Mouse (Mus musculus) forebrain, postnatal 0 days (tissue): ENCODE measurements around the gene Cbx5. TPM values are rescaled to one million over a fixed set of nuclear protein-coding genes. Genes with fewer than 3 reads are reported as not detected.

Experiments used
- ATAC-seq: fragments of 200-750 bp; cut with Nextera tagmentation; 2 replicates; pipeline ENCODE4 v1.8.0; 2017; ENCODE audit warnings: mild to moderate bottlenecking, moderate library complexity
- DNase-seq: peaks from one replicate; pipeline ENCODE4 v3.0.0-alpha.2; 2015
- H3K27ac ChIP-seq: fragments of 300-500 bp; sonication (generic); 2 replicates; pipeline ENCODE4 v1.5.1; 2014; ENCODE audit warnings: low read depth, mild to moderate bottlenecking, antibody characterized with exemption, low read length, moderate library complexity, mixed read lengths
- H3K27me3 ChIP-seq: fragments of 300-500 bp; sonication (generic); 2 replicates; pipeline ENCODE4 v1.6.1; 2014; ENCODE audit warnings: mild to moderate bottlenecking, low read length, mixed read lengths; ENCODE audit not compliant: insufficient read depth
- H3K36me3 ChIP-seq: fragments of 300-500 bp; sonication (generic); 2 replicates; pipeline ENCODE4 v1.6.1; 2014; ENCODE audit warnings: mild to moderate bottlenecking, moderate library complexity; ENCODE audit not compliant: insufficient read depth
- H3K4me1 ChIP-seq: fragments of 300-500 bp; sonication (generic); 2 replicates; pipeline ENCODE4 v1.6.1; 2014; ENCODE audit warnings: antibody characterized with exemption; ENCODE audit not compliant: insufficient read depth
- H3K4me2 ChIP-seq: fragments of 300-500 bp; sonication (generic); 2 replicates; pipeline ENCODE4 v1.6.1; 2014; ENCODE audit warnings: low read depth, mild to moderate bottlenecking, moderate library complexity
- H3K4me3 ChIP-seq: fragments of 300-500 bp; sonication (generic); 2 replicates; pipeline ENCODE4 v1.5.1; 2014; ENCODE audit warnings: low read depth, low read length, mixed read lengths
- H3K9ac ChIP-seq: fragments of 300-500 bp; sonication (generic); 2 replicates; pipeline ENCODE4 v1.6.1; 2014; ENCODE audit warnings: mild to moderate bottlenecking
- H3K9me3 ChIP-seq: fragments of 300-500 bp; sonication (generic); 2 replicates; pipeline ENCODE4 v1.6.1; 2016; ENCODE audit warnings: low read length
- CTCF ChIP-seq: sonication (generic); IDR thresholded peaks from 2 replicates; pipeline ENCODE4 v1.5.1; 2016; ENCODE audit warnings: antibody characterized with exemption, control low read depth, low read depth
- WGBS: fragments of 180-500 bp; shearing (Covaris S2); extraction: QIAGEN DNeasy Blood & Tissue Kit; methylation state at CpG from one replicate; pipeline ENCODE4 v1.1.7; 2014; 5-methylcytosine and 5-hydroxymethylcytosine counted together
- polyA plus RNA-seq: library from polyadenylated mRNA; unstranded; fragments of >200 nt; fragmentation: Nextera tagmentation; extraction: Ambion mirVana; gene quantifications from 2 replicates; pipeline ENCODE4 v1.2.1, GENCODE M21; 2015
- total RNA-seq: library from RNA; depleted of rRNA; stranded (reverse); fragments of >200 nt; gene quantifications from 2 replicates; pipeline ENCODE4 v1.2.3, GENCODE M21; 2014

Cbx5 gene
- total and polyA plus RNA-seq, 2 experiments from 2014 or later: 90.4 to 181 TPM

DNA sequence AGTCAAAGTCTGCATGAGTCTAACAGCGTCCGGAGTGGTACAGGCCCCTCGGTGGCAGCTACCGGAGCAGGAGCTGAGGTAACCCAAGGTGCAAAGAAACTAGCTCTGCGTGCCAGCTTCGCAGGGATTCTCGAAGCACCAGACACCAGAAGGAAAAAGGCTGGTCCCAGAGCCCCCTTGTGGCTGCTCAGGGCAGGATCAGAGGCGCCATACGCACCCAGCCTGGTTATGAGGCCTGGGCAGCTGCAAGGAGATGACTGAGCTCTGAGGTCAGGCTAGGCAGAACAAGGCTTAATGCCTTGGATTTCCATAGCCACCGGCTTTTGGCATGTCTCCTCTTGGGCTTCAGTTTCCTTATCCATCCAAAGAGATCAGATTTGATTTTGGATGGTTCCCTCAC, 67.1 kb downstream of the Cbx5 start:
- ATAC-seq: no peak; the same call in 1 of the 2 replicates
- Histone ChIP-seq H3K4me2 (no peak overlapping the region), H3K4me1 (peaks cover 6% of the 10 kb centered on the region; the same call in 1 of the 2 replicates), H3K27me3 (peaks cover 95% of the 10 kb centered on the region), H3K27ac (no peak overlapping the region), H3K4me3 (no peak overlapping the region), H3K9me3 (no peaks in the 10 kb centered on the region), H3K9ac (0 out of 2 replicates have a peak overlapping the region, but pooled peaks have one; percentile 14), H3K36me3 (no peaks in the 10 kb centered on the region)
- peak; percentile 75 for DNase-seq
- WGBS: 4% methylated on average over 10 of the region's 10 CpGs
- peak; percentile 87 for TF ChIP-seq CTCF

DNA sequence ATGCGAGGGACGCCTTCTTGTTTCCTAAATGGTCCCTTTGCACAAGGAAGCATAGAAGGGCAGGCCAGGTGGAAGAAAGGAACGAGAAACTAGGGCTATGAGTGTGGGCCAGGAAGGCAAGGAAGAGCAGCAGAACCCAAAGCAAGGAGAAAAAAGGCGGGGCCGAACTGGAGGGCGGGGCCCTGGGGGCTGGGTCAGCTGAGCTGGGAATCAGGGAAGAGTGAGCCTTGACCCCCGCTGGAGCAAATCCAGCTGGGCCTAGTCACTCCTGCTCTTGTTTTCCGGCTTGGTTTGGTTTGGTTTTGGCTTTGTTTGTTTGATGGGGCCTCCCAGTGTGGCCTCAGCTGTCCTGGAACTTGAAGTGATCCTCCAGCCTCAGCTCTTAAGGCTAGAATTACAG, 68.3 kb downstream of the Cbx5 start:
- Histone ChIP-seq H3K4me3 (no peak overlapping the region), H3K4me1 (peaks cover 6% of the 10 kb centered on the region; the same call in 1 of the 2 replicates), H3K9me3 (no peaks in the 10 kb centered on the region), H3K27me3 (peaks cover 91% of the 10 kb centered on the region), H3K9ac (no peak overlapping the region), H3K27ac (no peak overlapping the region), H3K4me2 (no peak overlapping the region), H3K36me3 (no peaks in the 10 kb centered on the region)
- TF ChIP-seq CTCF: no peak
- no peak for DNase-seq
- 11% methylated on average over 8 of the region's 8 CpGs for WGBS
- no peak for ATAC-seq

DNA sequence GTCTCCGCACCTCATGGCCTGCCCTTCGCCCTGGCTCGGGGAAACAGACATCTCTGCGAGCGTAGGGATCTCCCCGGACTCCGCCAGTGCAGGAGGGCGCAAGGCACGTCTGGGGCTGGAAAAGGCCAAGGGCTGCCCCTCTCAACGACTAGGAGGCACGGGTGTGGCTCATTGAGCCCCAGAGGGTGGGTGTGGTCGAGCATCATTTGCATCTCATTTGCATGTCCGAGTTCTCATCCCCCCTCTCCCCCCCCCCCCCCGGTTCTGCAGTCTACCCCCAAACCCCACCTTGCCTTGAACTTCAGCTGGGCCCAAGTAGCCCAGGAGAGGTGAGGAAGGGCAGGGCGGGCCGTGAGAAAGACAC, 69.3 kb downstream of the Cbx5 start:
- DNase-seq (no peak), ATAC-seq (no peak)
- Histone ChIP-seq H3K27ac (no peak overlapping the region), H3K9me3 (no peaks in the 10 kb centered on the region), H3K9ac (0 out of 2 replicates have a peak overlapping the region, but pooled peaks have one; percentile 49), H3K36me3 (no peaks in the 10 kb centered on the region), H3K4me1 (peaks cover 6% of the 10 kb centered on the region), H3K4me2 (peak overlapping the region; percentile 94), H3K4me3 (peak overlapping the region; percentile 41; the same call in 1 of the 2 replicates), H3K27me3 (peaks cover 82% of the 10 kb centered on the region)
- TF ChIP-seq CTCF: no peak
- 13% methylated on average over 14 of the region's 16 CpGs for WGBS

DNA sequence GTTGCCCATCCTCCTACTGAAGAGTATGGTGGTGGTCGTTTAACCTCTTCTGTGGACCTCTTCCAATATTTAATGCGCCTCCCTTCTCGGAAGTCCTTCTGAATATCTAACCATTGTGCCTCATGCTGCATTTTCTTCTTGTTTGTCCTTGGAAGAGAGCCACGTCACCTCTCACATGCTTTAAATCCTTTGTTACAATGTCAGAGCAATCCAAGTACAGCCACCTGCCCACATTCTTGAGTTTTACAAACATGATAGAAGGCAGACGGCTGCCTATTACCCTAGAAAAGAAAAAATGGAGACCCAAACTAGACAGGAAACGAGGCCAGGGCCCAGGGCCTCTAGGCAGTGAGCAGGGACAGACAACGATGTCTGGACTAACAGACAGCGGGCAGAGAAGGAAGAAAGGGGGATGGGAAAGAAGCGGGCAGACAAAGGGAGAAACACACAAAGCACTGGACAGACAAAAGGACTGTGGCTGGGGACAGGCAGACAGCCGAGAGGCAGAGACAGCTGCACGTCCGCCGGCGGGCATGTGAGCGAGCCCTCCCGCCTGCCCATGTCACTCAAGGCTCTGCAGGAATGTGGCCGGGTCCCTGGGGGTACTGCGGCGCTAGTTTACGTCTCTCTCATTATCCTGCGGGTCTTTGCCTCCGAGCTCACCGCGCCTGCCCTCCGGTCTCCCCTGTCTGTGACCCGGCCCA, 69.9 kb downstream of the Cbx5 start:
- H3K9ac ChIP-seq: peak overlapping the region; percentile 49
- DNase-seq (no peak), ATAC-seq (no peak)
- peak overlapping the region; percentile 41 for H3K4me3 ChIP-seq
- no peaks in the 10 kb centered on the region for H3K9me3 ChIP-seq
- 2% methylated on average over 26 of the region's 26 CpGs for WGBS
- no peaks in the 10 kb centered on the region for H3K36me3 ChIP-seq
- H3K27ac ChIP-seq: no peak overlapping the region
- H3K4me1 ChIP-seq: peaks cover 6% of the 10 kb centered on the region
- no peak for TF ChIP-seq CTCF
- peak overlapping the region; percentile 94 for H3K4me2 ChIP-seq
- H3K27me3 ChIP-seq: peaks cover 78% of the 10 kb centered on the region

DNA sequence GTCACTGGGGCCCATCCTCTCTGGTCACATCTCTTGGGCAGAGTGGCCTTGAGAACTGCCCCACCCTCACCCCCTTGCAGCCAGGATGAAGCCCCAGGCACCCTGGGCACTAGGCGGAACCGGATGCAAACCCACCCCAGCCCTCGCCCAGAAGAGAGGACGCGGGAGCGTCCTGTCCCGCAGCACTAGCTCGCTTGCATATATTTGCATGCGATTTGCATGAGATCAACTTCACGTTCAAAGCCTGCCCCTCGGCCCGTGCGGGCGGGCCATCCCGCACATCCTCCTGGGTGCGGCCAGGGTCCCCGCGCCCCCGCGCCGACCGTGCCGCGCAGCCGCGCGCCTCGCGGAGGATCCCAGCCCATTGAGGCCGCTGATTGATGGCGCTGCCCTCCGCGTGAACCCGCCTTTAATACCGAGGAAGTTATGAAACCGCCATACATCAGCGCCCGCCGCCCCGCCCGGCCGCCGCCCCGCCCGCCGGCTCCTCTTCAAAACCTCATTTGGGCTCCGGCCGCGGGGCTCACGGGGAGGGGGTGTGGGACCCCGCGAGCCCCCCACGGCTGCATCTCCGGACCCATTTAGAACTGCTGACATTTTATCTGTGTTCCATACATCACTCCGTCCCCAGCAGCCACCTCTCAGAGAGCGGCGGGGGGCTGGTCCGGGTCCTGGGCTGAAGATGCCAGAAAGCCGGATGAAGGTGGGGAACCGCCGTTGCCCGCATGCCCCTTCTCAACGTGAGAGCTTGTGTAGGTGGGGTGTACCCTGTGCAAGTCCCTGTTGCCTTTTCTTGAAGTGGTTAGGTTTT, 70.6 kb downstream of the Cbx5 start:
- Histone ChIP-seq H3K36me3 (no peaks in the 10 kb centered on the region), H3K4me2 (peak overlapping the region; percentile 94), H3K9me3 (no peaks in the 10 kb centered on the region), H3K4me1 (peaks cover 6% of the 10 kb centered on the region), H3K27ac (no peak overlapping the region), H3K9ac (peak overlapping the region; percentile 49), H3K4me3 (peak overlapping the region; percentile 41), H3K27me3 (peaks cover 70% of the 10 kb centered on the region)
- no peak for DNase-seq
- peak; percentile 8; the same call in 1 of the 2 replicates for ATAC-seq
- WGBS: 1% methylated on average over 63 of the region's 63 CpGs
- no peak for TF ChIP-seq CTCF

DNA sequence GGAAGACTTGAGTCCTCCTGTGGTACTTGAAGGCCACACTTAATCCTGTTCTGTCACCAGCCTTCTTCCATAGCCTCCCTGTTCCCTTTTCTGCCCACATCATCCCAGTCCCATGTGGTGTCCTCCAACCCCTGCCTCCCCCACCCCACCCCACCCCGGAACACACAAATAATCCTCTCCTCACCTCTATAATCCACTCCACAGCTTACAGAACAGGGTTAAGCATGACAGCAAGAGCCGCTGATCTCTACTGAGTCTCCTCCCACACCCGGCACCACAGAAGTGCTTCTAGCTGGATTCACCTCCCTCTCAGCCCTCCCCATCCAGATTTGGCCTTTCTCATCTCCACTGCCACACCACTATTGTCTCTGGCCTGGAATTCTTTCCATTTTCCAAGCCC, 71.8 kb downstream of the Cbx5 start:
- WGBS: 18% methylated on average over 3 of the region's 3 CpGs
- no peak overlapping the region for H3K9ac ChIP-seq
- peaks cover 10% of the 10 kb centered on the region for H3K4me1 ChIP-seq
- no peak overlapping the region for H3K4me2 ChIP-seq
- H3K4me3 ChIP-seq: no peak overlapping the region
- H3K9me3 ChIP-seq: no peaks in the 10 kb centered on the region
- H3K27me3 ChIP-seq: peaks cover 58% of the 10 kb centered on the region
- TF ChIP-seq CTCF: no peak
- H3K36me3 ChIP-seq: no peaks in the 10 kb centered on the region
- no peak for ATAC-seq
- no peak for DNase-seq
- no peak overlapping the region for H3K27ac ChIP-seq
